Mouse (Mus musculus) ES-E14 (cell line): ENCODE data around the gene I830077J02Rik. TPM values are rescaled to one million over a fixed set of nuclear protein-coding genes. Genes with fewer than 3 reads are reported as not detected.

Experiments
- DNase-seq: peaks from one replicate; pipeline ENCODE4 v3.0.0-alpha.2; 2013; ENCODE audit warnings: low read depth, low spot score
- H3K27ac ChIP-seq: 2 replicates; pipeline ENCODE4 v1.5.1; 2012; ENCODE audit warnings: low read depth, mild to moderate bottlenecking, low read length, moderate library complexity, mixed read lengths; ENCODE audit not compliant: poor library complexity, insufficient read depth, severe bottlenecking
- H3K36me3 ChIP-seq: 2 replicates; pipeline ENCODE4 v1.6.1; 2012; ENCODE audit warnings: mild to moderate bottlenecking, low read length, moderate library complexity, mixed read lengths; ENCODE audit not compliant: control insufficient read depth, poor library complexity, insufficient read depth, severe bottlenecking
- H3K4me1 ChIP-seq, 2 experiments: fragments of 150-350 bp in 1 of 2; sonication (generic) in 1 of 2; 2 replicates each; pipeline ENCODE4 v1.6.1; 2012; ENCODE audit warnings: low read length in 2 of 2, mild to moderate bottlenecking in 1 of 2, mixed read lengths in 1 of 2; ENCODE audit not compliant: control insufficient read depth in 2 of 2, insufficient read depth in 2 of 2, poor library complexity in 1 of 2
- H3K4me3 ChIP-seq, 2 experiments: fragments of 150-350 bp in 1 of 2; sonication (generic) in 1 of 2; 2 replicates each; pipeline ENCODE4 v1.5.1; 2012; ENCODE audit warnings: low read length in 2 of 2, low read depth in 1 of 2, mild to moderate bottlenecking in 1 of 2, mixed read lengths in 1 of 2; ENCODE audit not compliant: insufficient read depth in 1 of 2, poor library complexity in 1 of 2, severe bottlenecking in 1 of 2
- H3K9ac ChIP-seq: 2 replicates; pipeline ENCODE4 v1.6.1; 2012; ENCODE audit warnings: low read depth, mild to moderate bottlenecking, low read length, mixed read lengths; ENCODE audit not compliant: poor library complexity, insufficient read depth, severe bottlenecking
- H3K9me3 ChIP-seq: fragments of 150-350 bp; sonication (generic); 2 replicates; pipeline ENCODE4 v1.6.1; 2012; ENCODE audit warnings: low read depth, mild to moderate bottlenecking, low read length; ENCODE audit not compliant: control insufficient read depth, insufficient read depth
- CHD2 ChIP-seq: IDR thresholded peaks from 2 replicates; pipeline ENCODE4 v1.6.1; 2014; ENCODE audit warnings: mild to moderate bottlenecking, low read depth, low read length, inconsistent platforms
- HCFC1 ChIP-seq: IDR thresholded peaks from 2 replicates; pipeline ENCODE4 v1.6.1; 2012; ENCODE audit warnings: low read length, inconsistent platforms, borderline replicate concordance; ENCODE audit not compliant: insufficient read depth
- MAFK ChIP-seq: IDR thresholded peaks from 2 replicates; pipeline ENCODE4 v1.6.1; 2014; ENCODE audit warnings: mild to moderate bottlenecking, low read depth, low read length, inconsistent platforms; ENCODE audit not compliant: insufficient read depth
- ZC3H11A ChIP-seq: IDR thresholded peaks from 2 replicates; pipeline ENCODE4 v1.6.1; 2012; ENCODE audit warnings: low read depth, mild to moderate bottlenecking, inconsistent platforms, low read length, borderline replicate concordance
- ZNF384 ChIP-seq: IDR thresholded peaks from 2 replicates; pipeline ENCODE4 v1.6.1; 2012; ENCODE audit warnings: low read depth, low read length, inconsistent platforms
- in situ Hi-C, 2 experiments: fragments of 600-800 bp; cut with MboI; formaldehyde crosslinking; loops; one replicate each; pipeline ENCODE4 v1.15.1; 2025; ENCODE audit warnings: low sequenced_read_pairs in 2 of 2, inconsistent platforms in 1 of 2; ENCODE audit not compliant: unreplicated experiment in 2 of 2
- total RNA-seq: library from RNA; depleted of rRNA; stranded (reverse); fragments of 300-350 nt; gene quantifications from 2 replicates; pipeline ENCODE4 v1.2.3, GENCODE M21; 2012

The I830077J02Rik gene
- total RNA-seq, 1 experiment, result 0.54 TPM

DNA sequence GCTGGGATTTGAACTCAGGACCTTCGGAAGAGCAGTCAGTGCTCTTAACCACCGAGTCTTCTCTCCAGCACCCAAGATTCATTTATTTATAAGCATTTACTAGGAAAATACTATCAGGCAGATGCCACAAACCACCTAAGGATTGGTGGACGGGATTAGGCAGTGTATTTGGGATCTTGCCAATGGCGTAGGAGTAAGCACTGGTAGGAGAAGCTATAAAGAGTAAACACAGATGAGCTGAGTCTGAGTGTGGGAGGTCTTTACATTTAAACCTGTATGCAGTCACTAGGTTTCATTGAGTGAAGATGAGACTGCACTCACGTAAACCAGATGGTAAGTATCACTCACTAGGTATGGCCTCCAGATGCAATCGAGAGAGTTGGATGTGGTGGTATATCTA lies 1.5 kb upstream of the I830077J02Rik start:
- no peaks in the 10 kb centered on the region; the same call in 1 of the 2 replicates for H3K36me3 ChIP-seq
- no peak overlapping the region for H3K4me3 ChIP-seq
- H3K4me1 ChIP-seq, result peaks cover 0 to 3% of the 10 kb centered on the region in 2 experiments; a peak in 1 of 4 replicates
- H3K9me3 ChIP-seq, result no peaks in the 10 kb centered on the region
- no peak for DNase-seq
- in situ Hi-C loops, result no loop called here
- H3K9ac ChIP-seq, result no peak overlapping the region
- no peak for TF ChIP-seq CHD2
- TF ChIP-seq ZC3H11A, result no peak
- no peak for TF ChIP-seq MAFK
- TF ChIP-seq ZNF384, result no peak
- TF ChIP-seq HCFC1, result no peak
- H3K27ac ChIP-seq, result no peak overlapping the region

DNA sequence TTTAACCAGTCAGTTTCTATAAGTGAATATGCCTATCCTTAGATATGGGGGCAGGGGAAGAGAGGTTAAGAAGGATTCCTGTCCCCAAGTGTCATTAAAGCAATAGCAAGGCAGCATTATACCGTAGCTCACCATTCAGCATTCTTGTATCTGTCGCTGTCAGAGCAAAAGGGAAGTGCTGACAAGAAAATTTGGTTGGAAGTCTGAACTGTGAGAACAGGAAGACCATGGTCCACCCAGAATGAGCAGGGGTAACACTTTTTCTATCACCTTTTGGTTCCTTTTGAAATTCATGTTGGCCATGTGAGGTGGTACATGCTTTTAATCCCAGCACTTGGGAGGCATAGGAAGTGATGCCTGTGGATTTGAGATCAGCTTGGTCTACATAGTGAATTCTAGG lies 1.4 kb downstream of the I830077J02Rik start:
- no peak overlapping the region for H3K9ac ChIP-seq
- peaks cover 4 to 7% of the 10 kb centered on the region in 2 experiments; a peak in 2 of 4 replicates for H3K4me1 ChIP-seq
- H3K27ac ChIP-seq, result no peak overlapping the region
- in situ Hi-C loops, result no loop called here
- H3K36me3 ChIP-seq, result no peaks in the 10 kb centered on the region
- no peak for DNase-seq
- no peak for TF ChIP-seq MAFK
- TF ChIP-seq ZNF384, result no peak
- TF ChIP-seq HCFC1, result no peak
- TF ChIP-seq CHD2, result no peak
- no peak for TF ChIP-seq ZC3H11A
- no peak overlapping the region for H3K4me3 ChIP-seq
- H3K9me3 ChIP-seq, result no peaks in the 10 kb centered on the region

DNA sequence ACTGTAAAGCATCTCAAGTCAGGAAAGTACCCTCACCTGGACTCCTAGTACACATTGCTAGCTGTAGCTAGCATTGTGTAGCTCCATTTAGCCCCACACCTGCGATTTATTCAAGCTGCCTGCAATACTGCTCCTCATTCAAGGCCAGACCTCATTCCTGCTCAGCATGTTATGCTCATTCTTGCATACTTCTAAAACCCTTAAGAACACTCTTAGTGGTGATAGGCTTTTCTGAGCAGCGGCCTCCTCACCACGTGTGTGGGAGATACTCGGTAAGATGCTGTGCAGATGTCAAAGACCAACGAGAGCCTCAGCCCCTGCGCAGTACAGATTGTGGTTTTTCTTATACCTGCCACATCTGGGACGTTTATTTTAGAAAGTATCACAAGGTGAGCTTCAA lies 2.6 kb downstream of the I830077J02Rik start:
- in situ Hi-C loops, result no loop called here
- TF ChIP-seq MAFK (no peak), HCFC1 (no peak), ZC3H11A (no peak), CHD2 (no peak), ZNF384 (no peak)
- H3K9ac ChIP-seq, result no peak overlapping the region
- H3K4me1 ChIP-seq, result peaks cover 4 to 7% of the 10 kb centered on the region in 2 experiments; a peak in 2 of 4 replicates
- no peak overlapping the region for H3K27ac ChIP-seq
- DNase-seq, result no peak
- H3K9me3 ChIP-seq, result no peaks in the 10 kb centered on the region
- H3K36me3 ChIP-seq, result no peaks in the 10 kb centered on the region
- no peak overlapping the region for H3K4me3 ChIP-seq

DNA sequence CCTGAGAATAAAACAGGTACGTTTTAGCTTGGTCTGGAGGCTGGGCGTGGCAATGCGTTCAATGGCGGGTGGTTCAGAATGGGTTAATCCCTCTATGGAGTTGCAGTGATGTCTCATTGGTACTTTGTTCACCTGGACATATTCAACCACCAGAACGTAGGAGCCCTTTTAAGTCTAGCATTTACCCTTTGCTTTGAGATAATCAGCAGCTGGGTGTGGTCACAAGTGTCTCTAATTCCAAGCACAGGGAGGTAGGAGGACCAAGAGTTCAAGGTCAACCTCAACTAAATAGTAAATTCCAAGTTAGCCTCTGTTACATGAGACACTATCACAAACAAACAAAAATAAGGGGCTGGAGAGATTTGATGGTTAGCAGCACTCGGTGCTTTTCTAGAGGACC lies 3.7 kb downstream of the I830077J02Rik start:
- Histone ChIP-seq H3K36me3 (no peaks in the 10 kb centered on the region), H3K4me1 (peaks cover 4 to 7% of the 10 kb centered on the region in 2 experiments; a peak in 2 of 4 replicates), H3K4me3 (no peak overlapping the region), H3K27ac (no peak overlapping the region), H3K9me3 (no peaks in the 10 kb centered on the region), H3K9ac (no peak overlapping the region)
- DNase-seq, result no peak
- in situ Hi-C loops, result no loop called here
- TF ChIP-seq HCFC1 (no peak), ZNF384 (no peak), CHD2 (no peak), MAFK (no peak), ZC3H11A (no peak)

DNA sequence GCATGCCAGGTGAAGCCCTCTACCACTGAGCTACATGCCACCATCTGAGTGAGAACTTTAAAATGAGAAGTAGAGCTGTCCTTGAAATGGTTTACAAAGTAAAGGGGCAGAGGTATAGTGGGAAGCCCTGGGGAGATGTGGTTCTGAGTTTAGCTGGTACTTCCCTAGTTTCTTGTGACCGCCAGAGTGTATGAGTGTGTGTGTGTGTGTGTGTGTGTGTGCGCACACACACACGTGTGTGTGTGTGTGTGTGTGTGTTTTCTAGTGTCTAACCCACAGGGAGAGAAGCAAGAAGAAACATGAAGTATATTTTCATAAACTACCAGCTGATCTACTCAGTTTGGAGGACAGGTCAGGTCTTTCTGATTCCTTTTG lies 4.3 kb downstream of the I830077J02Rik start:
- in situ Hi-C loops, result no loop called here
- Histone ChIP-seq H3K36me3 (no peaks in the 10 kb centered on the region), H3K4me3 (no peak overlapping the region), H3K9ac (no peak overlapping the region), H3K9me3 (no peaks in the 10 kb centered on the region), H3K4me1 (peaks cover 4 to 7% of the 10 kb centered on the region in 2 experiments; a peak in 2 of 4 replicates), H3K27ac (no peak overlapping the region)
- no peak for DNase-seq
- TF ChIP-seq CHD2, result no peak
- TF ChIP-seq MAFK, result no peak
- TF ChIP-seq ZC3H11A, result no peak
- TF ChIP-seq HCFC1, result no peak
- TF ChIP-seq ZNF384, result no peak
